Mouse (Mus musculus) limb, embryonic 14.5 days (tissue): ENCODE results near the gene Actr10. TPM values are rescaled to one million over a fixed set of nuclear protein-coding genes. Genes with fewer than 3 reads are reported as not detected.

Source experiments
- ATAC-seq: fragments of 200-750 bp; cut with Nextera tagmentation; 2 replicates; pipeline ENCODE4 v1.8.0; 2017; ENCODE audit warnings: low read depth, moderate number of reproducible peaks, moderate TSS enrichment; ENCODE audit not compliant: low FRiP score
- DNase-seq: peaks from one replicate; pipeline ENCODE4 v3.0.0-alpha.2; 2015; ENCODE audit warnings: low spot score
- H3K27ac ChIP-seq: fragments of 300-500 bp; sonication (generic); replicated peaks from 2 replicates; pipeline ENCODE4 v1.5.1; 2014; ENCODE audit warnings: low read depth, mild to moderate bottlenecking, low read length, moderate library complexity, mixed read lengths
- H3K27me3 ChIP-seq: fragments of 300-500 bp; sonication (generic); 2 replicates; pipeline ENCODE4 v1.6.1; 2014; ENCODE audit warnings: low read length, mixed read lengths; ENCODE audit not compliant: control insufficient read depth, insufficient read depth
- H3K36me3 ChIP-seq: fragments of 300-500 bp; sonication (generic); 2 replicates; pipeline ENCODE4 v1.6.1; 2014; ENCODE audit warnings: mild to moderate bottlenecking, low read length, moderate library complexity, mixed read lengths; ENCODE audit not compliant: control insufficient read depth, insufficient read depth
- H3K4me1 ChIP-seq: fragments of 300-500 bp; sonication (generic); 2 replicates; pipeline ENCODE4 v1.6.1; 2014; ENCODE audit warnings: antibody characterized with exemption, low read length, mixed read lengths; ENCODE audit not compliant: control insufficient read depth, insufficient read depth
- H3K4me2 ChIP-seq: fragments of 300-500 bp; sonication (generic); replicated peaks from 2 replicates; pipeline ENCODE4 v1.6.1; 2014; ENCODE audit warnings: low read depth, mild to moderate bottlenecking, low read length, moderate library complexity; ENCODE audit not compliant: severe bottlenecking
- H3K4me3 ChIP-seq: fragments of 300-500 bp; sonication (generic); replicated peaks from 2 replicates; pipeline ENCODE4 v1.5.1; 2014; ENCODE audit warnings: low read length
- H3K9ac ChIP-seq: fragments of 300-500 bp; sonication (generic); 2 replicates; pipeline ENCODE4 v1.6.1; 2014; ENCODE audit warnings: mild to moderate bottlenecking, low read depth, low read length, moderate library complexity; ENCODE audit not compliant: severe bottlenecking
- H3K9me3 ChIP-seq: fragments of 300-500 bp; sonication (generic); 2 replicates; pipeline ENCODE4 v1.6.1; 2016; ENCODE audit warnings: low read length; ENCODE audit not compliant: control insufficient read depth
- POLR2A ChIP-seq: fragments of 200-500 bp; IDR thresholded peaks from 2 replicates; pipeline ENCODE4 v1.8.0; 2012; ENCODE audit warnings: inconsistent platforms, mild to moderate bottlenecking, moderate library complexity, borderline replicate concordance; ENCODE audit not compliant: insufficient read depth, insufficient read length; ENCODE audit errors: extremely low read depth
- WGBS: fragments of 180-500 bp; shearing (Covaris S2); extraction: QIAGEN DNeasy Blood & Tissue Kit; methylation state at CpG from one replicate; pipeline ENCODE4 v1.1.7; 2014; 5-methylcytosine and 5-hydroxymethylcytosine counted together
- polyA plus RNA-seq, 2 experiments: library from polyadenylated mRNA; depleted of rRNA in 1 of 2; stranded (reverse) in 1 of 2; unstranded in 1 of 2; fragments of >200 nt; fragmentation: Nextera tagmentation in 1 of 2; extraction: Ambion mirVana in 1 of 2; gene quantifications; 2 replicates each; pipeline versions ENCODE4 v1.2.1 to v1.2.3; 2012 to 2014

Actr10 gene
- polyA plus RNA-seq, 2 experiments: 91.6 to 264 TPM

GRCm38 (mm10) chr12:70897434-70897833 lies 40.2 kb upstream of the Actr10 start:
- H3K36me3 ChIP-seq: peaks cover 82% of the 10 kb centered on the region

GRCm38 (mm10) chr12:70898450-70898849 lies 39.2 kb upstream of the Actr10 start:
- WGBS: 83% methylated on average over 8 of the region's 8 CpGs

More at GRCm38 (mm10) chr12:70897434-70897833, 40.2 kb upstream of the Actr10 start:
- Histone ChIP-seq H3K27me3 (no peaks in the 10 kb centered on the region), H3K4me2 (no peak overlapping the region), H3K4me1 (no peaks in the 10 kb centered on the region), H3K4me3 (no peak overlapping the region), H3K27ac (no peak overlapping the region), H3K9ac (no peak overlapping the region), H3K9me3 (no peaks in the 10 kb centered on the region)
- 84% methylated on average over 8 of the region's 8 CpGs for WGBS
- no peak for TF ChIP-seq POLR2A
- DNase-seq (no peak), ATAC-seq (no peak)

DNA sequence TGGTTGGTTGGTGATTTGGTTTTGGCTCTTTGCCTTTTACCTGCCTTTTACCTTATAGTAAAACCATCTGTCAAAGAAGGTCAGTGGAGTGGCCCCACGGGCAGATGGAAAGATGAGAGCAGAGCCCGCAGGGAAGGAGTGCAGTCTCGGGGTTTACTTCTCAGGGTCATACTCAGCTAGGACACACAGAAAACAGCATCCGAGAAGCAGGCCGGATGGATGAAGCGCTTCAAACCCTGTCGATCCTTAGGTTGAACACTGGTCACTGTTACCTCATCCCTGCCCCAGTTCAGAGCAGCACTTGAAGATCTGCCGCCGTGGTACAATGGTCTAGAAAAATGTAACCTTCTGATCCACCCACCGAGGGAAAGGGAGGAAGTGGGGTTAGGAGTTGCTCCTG lies 33.2 kb upstream of the Actr10 start:
- DNase-seq (no peak), ATAC-seq (no peak)
- 0 out of 2 replicates have a peak, but pooled peaks cover 6% of the 10 kb centered on the region for H3K9me3 ChIP-seq
- WGBS: 91% methylated on average over 10 of the region's 10 CpGs
- H3K27me3 ChIP-seq: no peaks in the 10 kb centered on the region
- H3K9ac ChIP-seq: no peak overlapping the region
- no peak overlapping the region for H3K4me2 ChIP-seq
- H3K4me3 ChIP-seq: no peak overlapping the region
- H3K4me1 ChIP-seq: no peaks in the 10 kb centered on the region
- no peak for TF ChIP-seq POLR2A
- peaks cover 32% of the 10 kb centered on the region for H3K36me3 ChIP-seq
- no peak overlapping the region for H3K27ac ChIP-seq

More at GRCm38 (mm10) chr12:70898450-70898849, 39.2 kb upstream of the Actr10 start:
- DNase-seq: no peak
- H3K27ac ChIP-seq: no peak overlapping the region
- no peaks in the 10 kb centered on the region for H3K27me3 ChIP-seq
- no peaks in the 10 kb centered on the region for H3K4me1 ChIP-seq
- ATAC-seq: no peak
- no peak overlapping the region for H3K4me2 ChIP-seq
- TF ChIP-seq POLR2A: no peak
- peaks cover 82% of the 10 kb centered on the region for H3K36me3 ChIP-seq
- no peak overlapping the region for H3K9ac ChIP-seq
- H3K4me3 ChIP-seq: no peak overlapping the region
- no peaks in the 10 kb centered on the region for H3K9me3 ChIP-seq

GRCm38 (mm10) chr12:70906867-70907266 lies 30.8 kb upstream of the Actr10 start:
- Histone ChIP-seq H3K4me2 (no peak overlapping the region), H3K4me1 (no peaks in the 10 kb centered on the region), H3K27me3 (no peaks in the 10 kb centered on the region), H3K9me3 (0 out of 2 replicates have a peak, but pooled peaks cover 6% of the 10 kb centered on the region), H3K9ac (no peak overlapping the region), H3K36me3 (peaks cover 17% of the 10 kb centered on the region), H3K4me3 (no peak overlapping the region), H3K27ac (no peak overlapping the region)
- 53% methylated on average over 9 of the region's 9 CpGs for WGBS
- DNase-seq: no peak
- no peak for TF ChIP-seq POLR2A
- ATAC-seq: no peak

DNA sequence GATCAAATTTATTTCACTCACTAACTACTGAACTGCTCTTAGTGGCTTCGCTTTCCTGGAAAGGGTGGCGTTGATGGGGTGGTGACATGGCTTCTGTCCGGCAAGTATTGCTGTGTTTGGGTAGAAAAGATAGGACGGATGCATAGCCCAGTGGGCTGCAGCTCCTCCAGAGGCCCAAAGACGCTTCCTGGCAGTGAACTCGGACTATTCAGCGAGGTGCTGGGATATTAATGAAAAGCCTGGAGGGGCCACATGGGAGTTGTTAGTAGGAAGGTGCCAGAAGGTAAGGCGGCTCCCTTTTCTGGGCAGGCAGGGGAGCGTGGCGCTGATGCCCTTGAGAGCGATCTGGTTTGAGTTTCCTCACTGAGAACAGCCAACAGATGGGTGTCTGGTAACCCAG lies 30.0 kb upstream of the Actr10 start:
- H3K27me3 ChIP-seq: no peaks in the 10 kb centered on the region
- H3K9ac ChIP-seq: no peak overlapping the region
- no peaks in the 10 kb centered on the region for H3K4me1 ChIP-seq
- 59% methylated on average over 11 of the region's 11 CpGs for WGBS
- no peak overlapping the region for H3K4me2 ChIP-seq
- H3K27ac ChIP-seq: no peak overlapping the region
- peaks cover 10% of the 10 kb centered on the region for H3K36me3 ChIP-seq
- DNase-seq (no peak), ATAC-seq (no peak)
- H3K4me3 ChIP-seq: no peak overlapping the region
- 0 out of 2 replicates have a peak, but pooled peaks cover 6% of the 10 kb centered on the region for H3K9me3 ChIP-seq
- TF ChIP-seq POLR2A: no peak

DNA sequence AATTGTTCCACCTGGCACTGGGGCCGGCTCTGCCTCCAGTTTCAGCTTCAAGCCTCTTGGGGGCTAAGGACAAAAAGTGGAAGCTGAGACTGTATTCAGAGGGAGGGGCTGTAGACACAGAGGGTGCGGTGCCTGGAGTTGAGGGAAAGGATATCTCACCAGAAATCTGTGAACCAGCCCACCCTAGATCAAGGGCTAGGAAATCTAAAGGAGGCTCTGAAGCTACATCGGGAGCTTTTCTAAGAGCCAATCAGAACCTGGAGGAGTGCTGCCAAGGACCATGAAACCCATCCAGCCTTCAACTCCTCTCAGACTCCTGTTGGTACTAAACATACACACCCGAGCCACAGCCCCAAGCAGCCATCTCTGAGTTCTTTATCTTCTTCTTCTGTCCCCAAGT lies 29.6 kb upstream of the Actr10 start:
- WGBS: 64% methylated on average over 4 of the region's 4 CpGs
- ATAC-seq (no peak), DNase-seq (no peak)
- Histone ChIP-seq H3K36me3 (peaks cover 6% of the 10 kb centered on the region), H3K9me3 (0 out of 2 replicates have a peak, but pooled peaks cover 6% of the 10 kb centered on the region), H3K4me2 (no peak overlapping the region), H3K27ac (no peak overlapping the region), H3K4me1 (no peaks in the 10 kb centered on the region), H3K4me3 (no peak overlapping the region), H3K9ac (no peak overlapping the region), H3K27me3 (no peaks in the 10 kb centered on the region)
- no peak for TF ChIP-seq POLR2A
